Mouse (Mus musculus) brown adipose tissue, adult 24 weeks (tissue): ENCODE results near the gene Ear10. TPM values are rescaled to one million over a fixed set of nuclear protein-coding genes. Genes with fewer than 3 reads are reported as not detected.
"Not testable (repeated sequence)": the region's sequence is repeated elsewhere in the genome, so short reads cannot be mapped to it uniquely, and the experiment has no call there.

Experiments used
- H3K27ac ChIP-seq: fragments of 200-500 bp; replicated peaks from 2 replicates; pipeline ENCODE4 v1.5.1; 2012; ENCODE audit warnings: low read depth, mild to moderate bottlenecking, low read length
- H3K4me1 ChIP-seq: fragments of 200-500 bp; 2 replicates; pipeline ENCODE4 v1.6.1; 2012; ENCODE audit warnings: low read length, mixed read lengths; ENCODE audit not compliant: control insufficient read depth, insufficient read depth, insufficient read length
- H3K4me3 ChIP-seq: fragments of 200-500 bp; 2 replicates; pipeline ENCODE4 v1.5.1; 2012; ENCODE audit warnings: low read depth, mild to moderate bottlenecking, low read length, moderate library complexity; ENCODE audit not compliant: insufficient read depth
- polyA plus RNA-seq: library from polyadenylated mRNA; stranded (reverse); fragments of >200 nt; gene quantifications from 2 replicates; pipeline ENCODE4 v1.2.4, GENCODE M21; 2012; ENCODE audit not compliant: missing spikeins, insufficient read depth, insufficient read length

Ear10 gene
- polyA plus RNA-seq, 1 experiment, result not detected

GRCm38 (mm10) chr14:43874862-43875261 is 48.5 kb downstream of the Ear10 start:
- not testable (repeated sequence) for H3K4me1 ChIP-seq, H3K4me3 ChIP-seq, H3K27ac ChIP-seq

Other genes with a start within 250 kb of the Ear10 start
- not detected in 2 replicates for gene Gm8165, start 246.4 kb downstream of the Ear10 start, polyA plus RNA-seq
- gene Gm7324, start 225.7 kb downstream of the Ear10 start, polyA plus RNA-seq, result 3.3 and 6.3 TPM in 2 replicates
- gene Gm16506, start 196.1 kb downstream of the Ear10 start, polyA plus RNA-seq, result not detected in 2 replicates
- gene Gm6526, start 175.7 kb downstream of the Ear10 start, polyA plus RNA-seq, result not detected in 2 replicates
- not detected in 2 replicates for gene Gm8180, start 138.8 kb downstream of the Ear10 start, polyA plus RNA-seq
- gene Ear1, start 48.0 kb downstream of the Ear10 start, polyA plus RNA-seq, result not detected in 2 replicates
- gene Gm8113, start 1.8 kb upstream of the Ear10 start, polyA plus RNA-seq, result not detected in 2 replicates
- not detected in 2 replicates for gene Ang5, start 33.5 kb upstream of the Ear10 start, polyA plus RNA-seq
- not detected in 2 replicates for gene Ang6, start 78.7 kb upstream of the Ear10 start, polyA plus RNA-seq
- 2.2 TPM in 1 of 2 replicates, not detected in the other for gene Ear2, start 179.1 kb upstream of the Ear10 start, polyA plus RNA-seq
- gene Gm3327, start 200.3 kb upstream of the Ear10 start, polyA plus RNA-seq, result not detected in 2 replicates